Mouse (Mus musculus): ENCODE data around the gene Qrich2. TPM values are rescaled to one million over a fixed set of nuclear protein-coding genes. Genes with fewer than 3 reads are reported as not detected.
A peak's percentile ranks its signal among the peaks of the same experiment; 100 is the strongest.
"Not testable (repeated sequence)": the region's sequence is repeated elsewhere in the genome, so short reads cannot be mapped to it uniquely, and the experiment has no call there.

Gene Qrich2
- polyA plus RNA-seq, 1 experiment from 2014 or later = not detected

- H3K9me3 ChIP-seq (replicated peaks) = no peaks in the 10 kb centered on the region
- no peak overlapping the region for H3K4me2 ChIP-seq
- no peak for ATAC-seq (ENCODE audit: insufficient number of reproducible peaks, low FRiP score)
- H3K4me1 ChIP-seq (replicated peaks) = peaks cover 12% of the 10 kb centered on the region
- no peak overlapping the region for H3K27ac ChIP-seq (ENCODE audit: poor library complexity, severe bottlenecking)
- no peaks in the 10 kb centered on the region for H3K36me3 ChIP-seq
- H3K9ac ChIP-seq = no peak overlapping the region
- 85% methylated on average over 6 of the region's 6 CpGs for WGBS
- no peak overlapping the region for H3K4me3 ChIP-seq
- no peaks in the 10 kb centered on the region for H3K27me3 ChIP-seq (replicated peaks)
Observed at GRCm38 (mm10) chr11:116418841-116419462, 47.1 kb downstream of the Qrich2 start.

GRCm38 (mm10) chr11:116418194-116418840 is 47.7 kb downstream of the Qrich2 start:
- no peaks in the 10 kb centered on the region for H3K27me3 ChIP-seq (replicated peaks)
- no peak overlapping the region for H3K9ac ChIP-seq
- no peaks in the 10 kb centered on the region for H3K36me3 ChIP-seq
- no peak overlapping the region for H3K4me3 ChIP-seq
- H3K4me1 ChIP-seq (replicated peaks) = peaks cover 10% of the 10 kb centered on the region
- no peak for ATAC-seq (ENCODE audit: insufficient number of reproducible peaks, low FRiP score)
- no peaks in the 10 kb centered on the region for H3K9me3 ChIP-seq (replicated peaks)
- no peak overlapping the region for H3K4me2 ChIP-seq
- no peak overlapping the region for H3K27ac ChIP-seq (ENCODE audit: poor library complexity, severe bottlenecking)
- 6% methylated on average over 2 of the region's 2 CpGs for whole genome bisulfite sequencing

GRCm38 (mm10) chr11:116417054-116417453 is 49.0 kb downstream of the Qrich2 start:
- WGBS = 88% methylated on average over 5 of the region's 5 CpGs
- ATAC-seq (ENCODE audit: insufficient number of reproducible peaks, low FRiP score) = no peak
- H3K27ac ChIP-seq (ENCODE audit: poor library complexity, severe bottlenecking) = no peak overlapping the region

GRCm38 (mm10) chr11:116416196-116416943 is 49.7 kb downstream of the Qrich2 start:
- WGBS = 53% methylated on average over 6 of the region's 6 CpGs

More at GRCm38 (mm10) chr11:116417054-116417453, 49.0 kb downstream of the Qrich2 start:
- Histone ChIP-seq H3K4me1 (replicated peaks) (peaks cover 16% of the 10 kb centered on the region), H3K27me3 (replicated peaks) (no peaks in the 10 kb centered on the region), H3K4me3 (no peak overlapping the region), H3K9me3 (replicated peaks) (no peaks in the 10 kb centered on the region), H3K36me3 (no peaks in the 10 kb centered on the region), H3K9ac (no peak overlapping the region), H3K4me2 (no peak overlapping the region)

GRCm38 (mm10) chr11:116413631-116414022 is 52.4 kb downstream of the Qrich2 start:
- H3K4me2 ChIP-seq = peak overlapping the region; percentile 95
- no peaks in the 10 kb centered on the region for H3K27me3 ChIP-seq (replicated peaks)
- H3K36me3 ChIP-seq = no peaks in the 10 kb centered on the region
- H3K9ac ChIP-seq = no peak overlapping the region; the same call in 1 of the 2 replicates
- H3K4me1 ChIP-seq (replicated peaks) = peaks cover 25% of the 10 kb centered on the region
- ATAC-seq (ENCODE audit: insufficient number of reproducible peaks, low FRiP score) = no peak
- no peaks in the 10 kb centered on the region for H3K9me3 ChIP-seq (replicated peaks)
- H3K27ac ChIP-seq (ENCODE audit: poor library complexity, severe bottlenecking) = no peak overlapping the region
- H3K4me3 ChIP-seq = peak overlapping the region; percentile 83; the same call in 1 of the 2 replicates
- 75% methylated on average over 4 of the region's 4 CpGs for WGBS

More at GRCm38 (mm10) chr11:116416196-116416943, 49.7 kb downstream of the Qrich2 start:
- Histone ChIP-seq H3K9ac (no peak overlapping the region; the same call in 1 of the 2 replicates), H3K4me3 (no peak overlapping the region), H3K27me3 (replicated peaks) (no peaks in the 10 kb centered on the region), H3K4me1 (replicated peaks) (peaks cover 23% of the 10 kb centered on the region), H3K4me2 (no peak overlapping the region), H3K9me3 (replicated peaks) (no peaks in the 10 kb centered on the region), H3K27ac (ENCODE audit: poor library complexity, severe bottlenecking) (no peak overlapping the region; the same call in 1 of the 2 replicates), H3K36me3 (no peaks in the 10 kb centered on the region)
- ATAC-seq (ENCODE audit: insufficient number of reproducible peaks, low FRiP score) = no peak

- Histone ChIP-seq H3K36me3 (no peaks in the 10 kb centered on the region), H3K9me3 (replicated peaks) (no peaks in the 10 kb centered on the region), H3K4me1 (replicated peaks) (peaks cover 19% of the 10 kb centered on the region), H3K9ac (peak within 1 kb of the TSS; percentile 87), H3K27ac (ENCODE audit: poor library complexity, severe bottlenecking) (no peak within 1 kb of the TSS; the same call in 1 of the 2 replicates), H3K4me3 (peak within 1 kb of the TSS; percentile 83), H3K4me2 (peak within 1 kb of the TSS; percentile 95), H3K27me3 (replicated peaks) (no peaks in the 10 kb centered on the region)
- 6% methylated on average over 79 of the region's 82 CpGs for WGBS
- ATAC-seq (ENCODE audit: insufficient number of reproducible peaks, low FRiP score) = peak; percentile 93
Observed at GRCm38 (mm10) chr11:116412904-116413630, 53.0 kb downstream of the Qrich2 start, which contains the start of gene Rnf157. TSS of gene Rnf157 (minus strand) at chr11:116413032.

- Histone ChIP-seq H3K4me2 (peak overlapping the region; percentile 95), H3K4me1 (replicated peaks) (peaks cover 17% of the 10 kb centered on the region), H3K36me3 (no peaks in the 10 kb centered on the region), H3K27ac (ENCODE audit: poor library complexity, severe bottlenecking) (no peak overlapping the region), H3K27me3 (replicated peaks) (no peaks in the 10 kb centered on the region), H3K9ac (peak overlapping the region; percentile 87), H3K4me3 (peak overlapping the region; percentile 83), H3K9me3 (replicated peaks) (no peaks in the 10 kb centered on the region)
- 1% methylated on average over 76 of the region's 76 CpGs for WGBS
- peak; percentile 37 for ATAC-seq (ENCODE audit: insufficient number of reproducible peaks, low FRiP score)
Observed at GRCm38 (mm10) chr11:116412028-116412827, 53.8 kb downstream of the Qrich2 start.

- peak overlapping the region; percentile 83 for H3K4me3 ChIP-seq
Observed at GRCm38 (mm10) chr11:116411582-116411981, 54.5 kb downstream of the Qrich2 start.

GRCm38 (mm10) chr11:116410415-116410814 is 55.6 kb downstream of the Qrich2 start:
- not testable (repeated sequence) for H3K4me2 ChIP-seq; H3K9me3 ChIP-seq (replicated peaks); H3K9ac ChIP-seq; H3K27ac ChIP-seq (ENCODE audit: poor library complexity, severe bottlenecking); H3K27me3 ChIP-seq (replicated peaks); H3K4me3 ChIP-seq; H3K36me3 ChIP-seq; ATAC-seq (ENCODE audit: insufficient number of reproducible peaks, low FRiP score)
- WGBS = 77% methylated on average over 4 of the region's 4 CpGs
- peaks cover 17% of the 10 kb centered on the region for H3K4me1 ChIP-seq (replicated peaks)

More at GRCm38 (mm10) chr11:116411582-116411981, 54.5 kb downstream of the Qrich2 start:
- no peak overlapping the region for H3K27ac ChIP-seq (ENCODE audit: poor library complexity, severe bottlenecking)
- no peaks in the 10 kb centered on the region for H3K9me3 ChIP-seq (replicated peaks)
- no peak overlapping the region for H3K9ac ChIP-seq
- WGBS = 28% methylated on average over 6 of the region's 6 CpGs
- peaks cover 17% of the 10 kb centered on the region for H3K4me1 ChIP-seq (replicated peaks)
- no peak for ATAC-seq (ENCODE audit: insufficient number of reproducible peaks, low FRiP score)
- peak overlapping the region; percentile 95 for H3K4me2 ChIP-seq
- no peaks in the 10 kb centered on the region for H3K27me3 ChIP-seq (replicated peaks)
- H3K36me3 ChIP-seq = no peaks in the 10 kb centered on the region

GRCm38 (mm10) chr11:116409008-116409407 is 57.0 kb downstream of the Qrich2 start:
- no peaks in the 10 kb centered on the region for H3K9me3 ChIP-seq (replicated peaks)
- WGBS = 69% methylated on average over 3 of the region's 3 CpGs

More at GRCm38 (mm10) chr11:116409008-116409407, 57.0 kb downstream of the Qrich2 start:
- Histone ChIP-seq H3K27me3 (replicated peaks) (no peaks in the 10 kb centered on the region), H3K4me2 (no peak overlapping the region), H3K36me3 (no peaks in the 10 kb centered on the region), H3K4me1 (replicated peaks) (peaks cover 17% of the 10 kb centered on the region), H3K9ac (no peak overlapping the region), H3K4me3 (no peak overlapping the region), H3K27ac (ENCODE audit: poor library complexity, severe bottlenecking) (no peak overlapping the region)
- no peak for ATAC-seq (ENCODE audit: insufficient number of reproducible peaks, low FRiP score)

All from heart, embryonic 12.5 days (tissue).